Mouse (Mus musculus) liver, adult 2 months (tissue): Measurements from ENCODE around the gene Rnase4. TPM values are rescaled to one million over a fixed set of nuclear protein-coding genes. Genes with fewer than 3 reads are reported as not detected.
A peak's percentile ranks its signal among the peaks of the same experiment; 100 is the strongest.

Experiments
- DNase-seq: peaks from one replicate; pipeline ENCODE4 v3.0.0-alpha.2; 2011; ENCODE audit warnings: low read depth, low spot score; ENCODE audit errors: extremely low read depth
- H3K27ac ChIP-seq: fragments of 200-500 bp; replicated peaks from 2 replicates; pipeline ENCODE4 v1.5.1; 2012; ENCODE audit warnings: low read depth, mild to moderate bottlenecking, control low read depth, inconsistent platforms, low read length; ENCODE audit not compliant: insufficient read depth
- H3K27me3 ChIP-seq: fragments of 200-500 bp; 2 replicates; pipeline ENCODE4 v1.6.1; 2012; ENCODE audit warnings: mild to moderate bottlenecking, moderate library complexity, low read length, inconsistent platforms; ENCODE audit not compliant: control insufficient read depth, insufficient read depth
- H3K36me3 ChIP-seq: fragments of 200-500 bp; 2 replicates; pipeline ENCODE4 v1.6.1; 2012; ENCODE audit warnings: low read length, inconsistent platforms; ENCODE audit not compliant: control insufficient read depth, insufficient read depth
- H3K4me1 ChIP-seq: fragments of 200-500 bp; 2 replicates; pipeline ENCODE4 v1.6.1; 2011; ENCODE audit warnings: low read length; ENCODE audit not compliant: control insufficient read depth, insufficient read depth
- H3K4me3 ChIP-seq: fragments of 200-500 bp; 2 replicates; pipeline ENCODE4 v1.5.1; 2011; ENCODE audit warnings: low read depth, mild to moderate bottlenecking, control low read depth, low read length, moderate library complexity; ENCODE audit not compliant: insufficient read depth
- H3K79me2 ChIP-seq: fragments of 200-500 bp; 2 replicates; pipeline ENCODE4 v1.6.1; 2012; ENCODE audit warnings: inconsistent platforms, mild to moderate bottlenecking, low read length, moderate library complexity; ENCODE audit not compliant: control insufficient read depth, insufficient read depth
- H3K9ac ChIP-seq: fragments of 200-500 bp; 2 replicates; pipeline ENCODE4 v1.6.1; 2012; ENCODE audit warnings: low read depth, mild to moderate bottlenecking, control low read depth, inconsistent platforms, low read length
- CTCF ChIP-seq: fragments of 200-500 bp; IDR thresholded peaks from 2 replicates; pipeline ENCODE4 v1.5.1; 2011; ENCODE audit warnings: low read depth, low read length, control low read depth
- POLR2A ChIP-seq: fragments of 200-500 bp; IDR thresholded peaks from 2 replicates; pipeline ENCODE4 v1.6.1; 2011; ENCODE audit warnings: low read length, control low read depth; ENCODE audit not compliant: insufficient read depth; ENCODE audit errors: extremely low read depth
- WGBS: fragments of 180-500 bp; shearing (Covaris S2); methylation state at CpG from one replicate; pipeline ENCODE4 v1.1.7; 2018; 5-methylcytosine and 5-hydroxymethylcytosine counted together
- polyA plus RNA-seq: library from polyadenylated mRNA; depleted of rRNA; stranded (reverse); fragments of >200 nt; gene quantifications from 2 replicates; pipeline ENCODE4 v1.2.3, GENCODE M21; 2012
- total RNA-seq: library from RNA; depleted of rRNA; stranded (reverse); fragments of >200 nt; gene quantifications from 2 replicates; pipeline ENCODE4 v1.2.3, GENCODE M21; 2014

Rnase4 gene
- total and polyA plus RNA-seq, 2 experiments = 2,115 to 2,134 TPM

DNA sequence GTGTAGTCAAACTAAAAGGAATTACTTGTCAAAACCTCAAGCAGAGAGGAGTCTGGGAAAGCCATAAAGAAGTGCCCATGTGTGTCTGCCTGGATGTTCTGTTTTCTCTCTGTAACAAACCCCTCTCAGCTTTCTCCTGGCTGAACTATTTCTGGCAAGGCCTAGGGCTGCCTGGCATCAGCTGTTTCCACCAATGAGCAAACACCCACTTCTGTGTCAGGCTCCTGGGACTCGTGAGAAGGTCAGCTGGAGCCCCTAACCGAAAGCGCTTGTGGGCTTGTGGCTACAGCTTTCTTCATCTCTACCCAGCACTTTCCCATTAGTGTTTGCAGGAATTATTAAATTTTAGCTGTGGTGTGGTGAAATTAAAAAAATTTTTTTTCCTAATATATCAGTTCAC is 21.1 kb downstream of the Rnase4 start:
- Histone ChIP-seq H3K4me1 (no peaks in the 10 kb centered on the region), H3K4me3 (no peak overlapping the region), H3K9ac (no peak overlapping the region), H3K36me3 (no peaks in the 10 kb centered on the region), H3K27ac (no peak overlapping the region), H3K79me2 (no peaks in the 10 kb centered on the region), H3K27me3 (no peaks in the 10 kb centered on the region)
- no peak for DNase-seq
- 63% methylated on average over 3 of the region's 3 CpGs for WGBS
- TF ChIP-seq CTCF (no peak), POLR2A (no peak)

DNA sequence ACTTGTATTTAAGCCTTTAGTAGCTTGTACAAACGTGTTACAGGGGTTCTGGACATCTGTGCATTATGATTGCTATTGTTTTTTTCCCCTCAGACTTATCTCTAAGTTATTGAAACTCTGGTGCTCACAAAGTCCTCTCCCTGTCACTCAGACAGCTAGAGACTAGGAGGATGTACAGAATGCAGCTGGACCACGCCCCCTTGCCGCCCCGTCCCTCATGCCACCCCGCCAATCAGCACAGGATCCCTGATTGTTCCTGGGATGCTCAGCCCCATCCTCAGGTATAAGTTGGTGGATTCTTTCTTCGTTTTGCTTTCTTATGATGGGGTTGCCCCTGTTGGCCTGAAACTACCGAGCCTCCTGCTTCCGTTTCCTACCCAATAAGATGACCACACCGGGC is 22.6 kb downstream of the Rnase4 start:
- no peaks in the 10 kb centered on the region for H3K4me1 ChIP-seq
- H3K79me2 ChIP-seq = no peaks in the 10 kb centered on the region
- H3K27ac ChIP-seq = no peak overlapping the region
- DNase-seq = no peak
- WGBS = 56% methylated on average over 9 of the region's 9 CpGs
- no peak overlapping the region for H3K4me3 ChIP-seq
- H3K36me3 ChIP-seq = no peaks in the 10 kb centered on the region
- TF ChIP-seq POLR2A (no peak), CTCF (no peak)
- H3K9ac ChIP-seq = no peak overlapping the region
- H3K27me3 ChIP-seq = no peaks in the 10 kb centered on the region

DNA sequence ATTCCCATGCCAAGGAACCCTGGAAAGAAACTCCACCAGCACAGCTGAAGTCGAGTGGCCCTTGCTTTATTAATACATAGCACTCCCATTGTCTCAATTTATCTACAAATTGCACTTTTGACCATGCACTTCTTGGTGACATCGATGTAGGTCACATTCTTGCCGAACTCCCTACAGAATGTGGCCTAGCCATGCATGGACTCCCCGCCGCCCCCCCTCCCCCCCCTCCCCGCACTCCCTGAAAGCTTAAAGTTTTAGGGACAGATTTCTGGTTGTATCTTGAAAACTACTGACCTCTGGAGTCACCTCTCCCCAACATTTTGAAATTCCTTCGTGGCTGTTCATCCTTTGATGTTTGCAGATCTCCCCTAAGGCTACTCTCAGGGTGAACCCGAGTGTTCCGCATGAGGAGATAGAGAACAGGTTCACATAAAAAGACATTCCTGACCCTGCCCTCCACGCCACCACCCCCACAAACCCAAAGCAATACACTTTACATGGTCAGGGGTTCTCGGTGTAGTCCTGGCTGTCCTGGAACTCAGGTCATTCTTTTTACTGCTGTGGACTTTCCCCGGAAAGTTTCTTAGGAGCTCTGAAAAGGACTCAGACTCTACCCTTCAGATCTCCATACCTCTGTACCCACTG is 23.2 kb downstream of the Rnase4 start, which contains the start of gene Eddm3b:
Gene Eddm3b, plus strand, starts transcription at position 511 of the 645 bp plus-strand sequence.
- no peak for DNase-seq
- H3K4me1 ChIP-seq = no peaks in the 10 kb centered on the region
- no peak for TF ChIP-seq CTCF
- TF ChIP-seq POLR2A = no peak
- no peaks in the 10 kb centered on the region for H3K36me3 ChIP-seq
- no peaks in the 10 kb centered on the region for H3K27me3 ChIP-seq
- H3K4me3 ChIP-seq = no peak within 1 kb of the TSS
- H3K27ac ChIP-seq = no peak within 1 kb of the TSS
- no peak within 1 kb of the TSS for H3K9ac ChIP-seq
- 63% methylated on average over 12 of the region's 12 CpGs for WGBS
- H3K79me2 ChIP-seq = no peaks in the 10 kb centered on the region

DNA sequence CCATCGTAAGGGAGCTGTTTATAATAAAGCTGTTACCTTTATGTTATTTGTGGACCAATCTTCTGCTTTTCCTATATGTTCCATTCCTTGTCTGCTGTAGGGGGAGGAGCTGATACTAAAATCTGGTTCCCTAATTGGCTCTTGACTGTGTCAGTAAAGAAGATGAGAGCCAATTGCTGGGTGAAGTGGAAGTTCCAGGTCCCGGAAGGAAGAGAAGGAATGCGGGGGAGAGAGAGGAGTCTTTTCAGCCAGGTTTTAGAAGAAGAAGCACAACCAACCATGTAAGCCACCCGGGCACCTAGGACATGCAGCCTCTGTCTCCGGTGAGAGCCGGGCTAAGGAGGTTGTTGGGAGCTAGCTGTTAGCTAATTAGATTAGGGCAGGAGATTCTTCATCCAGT is 34.8 kb downstream of the Rnase4 start:
- no peaks in the 10 kb centered on the region for H3K27me3 ChIP-seq
- H3K9ac ChIP-seq = no peak overlapping the region
- WGBS = 89% methylated on average over 6 of the region's 6 CpGs
- no peak overlapping the region for H3K27ac ChIP-seq
- no peaks in the 10 kb centered on the region for H3K79me2 ChIP-seq
- no peak overlapping the region for H3K4me3 ChIP-seq
- H3K36me3 ChIP-seq = no peaks in the 10 kb centered on the region
- TF ChIP-seq CTCF (no peak), POLR2A (no peak)
- no peak for DNase-seq
- no peaks in the 10 kb centered on the region for H3K4me1 ChIP-seq

DNA sequence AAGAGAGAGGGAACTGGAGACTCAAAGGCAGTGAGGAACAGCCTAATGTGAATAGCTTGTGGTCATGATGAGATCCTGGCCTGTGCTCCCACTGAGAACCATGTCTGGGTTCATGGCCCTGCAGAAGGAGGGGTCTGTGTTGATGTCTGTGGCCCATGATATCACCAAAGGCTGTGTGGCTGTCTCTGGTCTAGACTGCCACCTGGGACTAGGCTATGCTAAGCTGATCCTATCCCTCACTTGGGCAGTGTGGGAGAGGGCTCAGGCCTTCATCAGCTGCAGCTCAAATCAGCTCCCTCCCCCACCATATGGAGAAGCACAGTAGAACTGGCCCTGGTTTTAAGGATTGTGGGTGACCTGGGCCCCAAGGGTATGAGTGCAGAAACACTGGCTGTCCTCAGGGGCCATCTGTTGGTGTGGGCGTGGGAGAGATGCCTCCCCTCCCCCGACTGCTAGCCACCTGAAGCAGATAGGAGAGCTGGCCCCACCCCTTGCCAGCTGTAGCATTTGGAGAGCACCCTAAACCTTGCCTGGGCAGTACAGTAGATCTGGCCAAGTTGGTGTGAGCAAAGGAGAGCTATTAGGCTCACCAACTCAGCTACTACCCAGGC is 36.9 kb downstream of the Rnase4 start:
- Histone ChIP-seq H3K4me1 (no peaks in the 10 kb centered on the region), H3K9ac (no peak overlapping the region), H3K27me3 (no peaks in the 10 kb centered on the region), H3K36me3 (no peaks in the 10 kb centered on the region), H3K27ac (no peak overlapping the region), H3K79me2 (no peaks in the 10 kb centered on the region), H3K4me3 (no peak overlapping the region)
- no peak for DNase-seq
- WGBS = 65% methylated on average over 2 of the region's 2 CpGs
- no peak for TF ChIP-seq POLR2A
- TF ChIP-seq CTCF = no peak

- Histone ChIP-seq H3K4me1 (no peaks in the 10 kb centered on the region), H3K27me3 (no peaks in the 10 kb centered on the region)
These were observed 38.1 kb downstream of the Rnase4 start for GRCm38 (mm10) chr14:51128775-51129623.

More at GRCm38 (mm10) chr14:51128775-51129623, 38.1 kb downstream of the Rnase4 start:
- Histone ChIP-seq H3K79me2 (no peaks in the 10 kb centered on the region), H3K4me3 (no peak overlapping the region), H3K27ac (no peak overlapping the region), H3K36me3 (no peaks in the 10 kb centered on the region), H3K9ac (no peak overlapping the region)
- peak; percentile 28 for DNase-seq
- 71% methylated on average over 9 of the region's 9 CpGs for WGBS
- TF ChIP-seq CTCF (no peak), POLR2A (no peak)
